Mouse (Mus musculus): ENCODE measurements at regions not wholly inside any gene's neighbourhood (a gene's known extent, or its start where the extent isn't known, plus 50 kb on each side); places are given as distances from the start of the nearest gene placed in this dataset.
"Not testable (repeated sequence)": the region's sequence is repeated elsewhere in the genome, so short reads cannot be mapped to it uniquely, and the experiment has no call there.

GRCm38 (mm10) chr17:48723286-48723685 is 208.9 kb upstream of the Lrfn2 start:
- no peak overlapping the region for H3K27ac ChIP-seq
- no peaks in the 10 kb centered on the region for H3K79me2 ChIP-seq (ENCODE audit: inconsistent target)
- WGBS (ENCODE audit: missing documents) = 86% methylated on average over 10 of the region's 10 CpGs
- H3K4me3 ChIP-seq (ENCODE audit: inconsistent target) = no peak overlapping the region
- H3K36me3 ChIP-seq (ENCODE audit: inconsistent target) = no peaks in the 10 kb centered on the region

GRCm38 (mm10) chr17:48724513-48725112 is 207.6 kb upstream of the Lrfn2 start:
- 73% methylated on average over 11 of the region's 11 CpGs for WGBS (ENCODE audit: missing documents)
- Histone ChIP-seq H3K27ac (no peak overlapping the region), H3K4me3 (ENCODE audit: inconsistent target) (no peak overlapping the region), H3K36me3 (ENCODE audit: inconsistent target) (no peaks in the 10 kb centered on the region), H3K79me2 (ENCODE audit: inconsistent target) (no peaks in the 10 kb centered on the region)

DNA sequence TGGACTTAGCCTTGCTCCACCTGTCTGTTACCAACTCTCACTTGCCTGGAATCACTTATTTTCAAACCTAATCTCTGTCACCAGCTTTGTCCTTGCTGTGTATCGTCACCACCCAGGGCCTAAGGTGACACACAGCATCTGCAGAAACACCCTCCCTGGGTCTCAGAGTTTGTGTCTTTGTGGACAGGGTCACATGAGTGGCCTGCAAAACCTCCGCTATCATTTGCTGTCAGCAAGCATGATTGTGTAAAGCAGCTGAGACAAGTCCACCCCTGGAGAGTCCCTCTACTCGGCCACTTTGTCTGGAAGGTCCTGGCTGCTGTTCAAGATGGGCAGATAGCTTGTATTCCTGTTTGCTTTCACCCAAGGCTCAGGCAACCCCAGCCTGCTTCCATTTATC is 205.7 kb upstream of the Lrfn2 start:
- Histone ChIP-seq H3K4me3 (ENCODE audit: inconsistent target) (no peak overlapping the region), H3K79me2 (ENCODE audit: inconsistent target) (no peaks in the 10 kb centered on the region), H3K27ac (no peak overlapping the region), H3K36me3 (ENCODE audit: inconsistent target) (no peaks in the 10 kb centered on the region)
- 74% methylated on average over 3 of the region's 3 CpGs for WGBS (ENCODE audit: missing documents)

GRCm38 (mm10) chr17:48733801-48734200 is 198.4 kb upstream of the Lrfn2 start:
- Histone ChIP-seq H3K27ac (no peak overlapping the region), H3K36me3 (ENCODE audit: inconsistent target) (no peaks in the 10 kb centered on the region), H3K4me3 (ENCODE audit: inconsistent target) (no peak overlapping the region), H3K79me2 (ENCODE audit: inconsistent target) (no peaks in the 10 kb centered on the region)
- WGBS (ENCODE audit: missing documents) = 92% methylated on average over 9 of the region's 9 CpGs

DNA sequence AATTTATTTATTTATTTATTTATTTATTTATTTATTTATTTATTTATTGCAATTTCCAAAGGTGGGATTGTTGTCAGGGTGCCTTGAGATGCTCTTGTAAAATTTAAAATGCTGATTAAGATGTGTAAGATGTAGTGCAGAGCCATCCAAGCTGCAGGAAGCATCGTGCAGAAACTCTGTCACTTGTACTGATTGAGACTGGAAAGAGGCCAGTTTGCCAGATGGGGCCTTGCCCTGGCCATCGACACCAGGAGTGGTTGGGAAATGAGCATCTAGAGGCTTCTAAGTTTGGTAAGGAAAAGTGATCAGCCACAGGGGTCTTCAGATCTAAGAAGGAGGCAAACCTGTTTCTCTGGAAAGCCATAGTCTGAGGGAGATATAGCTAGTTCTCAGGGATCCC is 195.0 kb upstream of the Lrfn2 start:
- 83% methylated on average over 2 of the region's 2 CpGs for WGBS (ENCODE audit: missing documents)
- H3K36me3 ChIP-seq (ENCODE audit: inconsistent target); H3K4me3 ChIP-seq (ENCODE audit: inconsistent target); H3K27ac ChIP-seq; H3K79me2 ChIP-seq (ENCODE audit: inconsistent target): not testable (repeated sequence)

DNA sequence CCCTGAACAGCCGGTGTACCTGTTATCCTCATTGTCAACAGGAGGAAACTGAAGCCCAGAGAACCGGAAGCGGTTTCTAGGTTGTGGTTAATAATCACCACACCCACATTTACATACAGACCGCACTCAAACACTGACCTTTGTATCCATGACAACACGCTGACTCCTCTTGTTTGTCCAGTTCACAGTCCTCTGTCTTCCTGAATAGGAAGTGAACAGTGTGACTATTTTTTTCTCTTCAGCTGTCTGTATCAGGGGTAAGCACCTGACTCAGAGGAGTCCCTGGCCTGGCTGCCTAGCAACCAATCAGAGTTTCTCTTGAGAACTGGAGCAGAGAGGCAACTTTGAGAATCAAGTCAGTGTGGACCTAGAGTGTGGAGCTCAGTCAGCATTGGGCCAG is 193.5 kb upstream of the Lrfn2 start:
- no peak overlapping the region for H3K4me3 ChIP-seq (ENCODE audit: inconsistent target)
- H3K36me3 ChIP-seq (ENCODE audit: inconsistent target) = no peaks in the 10 kb centered on the region
- 31% methylated on average over 5 of the region's 5 CpGs for WGBS (ENCODE audit: missing documents)
- H3K27ac ChIP-seq = no peak overlapping the region
- H3K79me2 ChIP-seq (ENCODE audit: inconsistent target) = no peaks in the 10 kb centered on the region

DNA sequence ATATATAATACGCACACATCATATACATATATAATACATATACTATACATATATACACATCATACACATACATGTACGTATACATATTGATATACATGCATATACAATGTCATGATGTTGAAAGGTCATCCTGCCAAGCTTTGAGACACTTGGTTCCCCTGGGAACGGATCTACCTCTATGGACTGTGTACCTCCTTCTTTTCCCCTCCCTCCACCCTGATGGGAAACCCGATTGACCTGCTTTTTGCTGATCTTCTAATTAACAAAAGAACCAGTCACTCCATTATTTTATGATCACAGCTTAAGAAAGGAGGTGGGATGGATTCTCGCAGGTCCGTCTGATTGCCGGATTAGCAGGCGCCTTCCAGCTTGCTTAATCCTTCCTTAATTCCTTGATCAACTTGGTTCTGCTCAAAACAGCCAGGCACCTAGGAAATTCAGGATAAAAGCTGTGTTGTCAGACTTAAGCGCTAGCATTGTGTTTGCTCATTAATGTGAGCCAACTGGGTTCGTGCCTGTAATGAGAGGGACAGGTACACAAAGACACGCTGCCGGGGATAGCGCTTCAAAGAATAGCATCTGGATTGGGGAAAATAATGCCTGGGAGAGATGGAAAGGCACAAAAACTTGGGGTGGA is 189.3 kb upstream of the Lrfn2 start:
- H3K36me3 ChIP-seq (ENCODE audit: inconsistent target) = no peaks in the 10 kb centered on the region
- H3K79me2 ChIP-seq (ENCODE audit: inconsistent target) = no peaks in the 10 kb centered on the region
- no peak overlapping the region for H3K4me3 ChIP-seq (ENCODE audit: inconsistent target)
- no peak overlapping the region for H3K27ac ChIP-seq
- WGBS (ENCODE audit: missing documents) = 90% methylated on average over 12 of the region's 13 CpGs

- Histone ChIP-seq H3K4me3 (ENCODE audit: inconsistent target) (no peak overlapping the region), H3K36me3 (ENCODE audit: inconsistent target) (no peaks in the 10 kb centered on the region), H3K27ac (no peak overlapping the region), H3K79me2 (ENCODE audit: inconsistent target) (no peaks in the 10 kb centered on the region)
- WGBS (ENCODE audit: missing documents) = 95% methylated on average over 2 of the region's 2 CpGs
These were observed 162.1 kb upstream of the Lrfn2 start for GRCm38 (mm10) chr17:48770099-48770498.

DNA sequence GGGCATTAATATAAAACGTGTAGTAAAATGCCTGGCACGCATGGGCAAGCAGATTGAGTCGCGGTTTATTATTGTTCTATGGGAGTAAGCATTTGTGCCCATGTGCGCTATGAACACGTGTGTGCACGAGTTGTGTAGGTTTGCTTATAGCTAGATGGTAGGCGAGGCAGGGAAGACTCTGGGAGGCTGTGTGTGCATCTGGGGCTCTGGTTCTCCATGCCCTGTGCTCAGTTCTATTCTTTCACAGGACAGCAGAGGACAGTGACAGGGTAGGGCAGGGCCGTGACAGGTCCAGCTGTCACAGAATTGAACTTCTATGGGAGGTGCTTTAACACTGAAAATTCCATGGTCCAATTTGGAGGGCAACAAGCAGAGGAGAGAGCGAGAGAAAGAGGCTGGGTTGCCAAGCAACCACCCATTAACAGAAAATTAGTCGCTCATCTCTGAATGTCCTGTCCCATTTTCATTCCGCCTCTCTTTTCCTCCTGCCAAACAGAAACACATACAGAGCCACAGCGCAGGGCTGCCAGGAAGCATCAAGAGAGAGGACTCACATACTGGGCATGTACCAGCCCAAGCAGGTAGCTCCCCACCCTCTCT is 160.4 kb upstream of the Lrfn2 start:
- Histone ChIP-seq H3K79me2 (ENCODE audit: inconsistent target) (no peaks in the 10 kb centered on the region), H3K36me3 (ENCODE audit: inconsistent target) (no peaks in the 10 kb centered on the region), H3K4me3 (ENCODE audit: inconsistent target) (no peak overlapping the region), H3K27ac (no peak overlapping the region)
- WGBS (ENCODE audit: missing documents) = 90% methylated on average over 13 of the region's 13 CpGs

DNA sequence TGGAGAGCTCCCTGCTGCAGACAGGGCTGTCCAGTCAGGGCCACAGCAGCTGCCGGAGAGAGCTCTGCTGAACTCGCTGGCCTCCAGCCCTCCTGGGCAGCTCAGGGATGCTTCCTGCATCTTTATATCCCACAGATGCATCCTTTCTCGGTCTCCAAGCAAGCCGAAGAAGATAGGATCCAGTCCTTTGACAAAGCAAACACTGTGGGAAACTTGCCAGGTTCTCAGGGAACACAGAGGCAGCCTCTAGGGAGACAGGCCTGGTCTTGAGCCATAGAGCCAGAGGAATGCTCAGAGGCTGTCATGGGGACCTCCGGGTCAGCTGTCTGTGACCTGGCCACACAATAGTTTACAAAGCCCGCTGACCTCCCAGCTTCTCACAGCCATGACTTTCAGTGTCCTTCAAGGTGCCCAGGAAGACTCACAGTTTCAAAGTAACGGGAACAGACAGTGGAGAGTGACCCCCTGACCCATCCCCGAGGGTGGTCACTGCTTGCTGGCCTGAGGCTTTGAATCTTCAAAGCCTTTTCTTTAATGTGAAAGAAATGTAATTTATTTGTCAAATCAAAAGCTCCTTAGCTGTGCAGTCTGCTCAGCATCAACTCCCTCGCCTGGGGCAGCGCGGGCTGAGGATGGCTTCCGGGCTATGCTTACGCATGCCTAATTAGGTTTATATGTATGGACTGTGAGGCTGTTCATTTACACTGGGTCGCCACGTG is 157.8 kb upstream of the Lrfn2 start:
- WGBS (ENCODE audit: missing documents) = 88% methylated on average over 15 of the region's 15 CpGs
- Histone ChIP-seq H3K27ac (no peak overlapping the region), H3K36me3 (ENCODE audit: inconsistent target) (no peaks in the 10 kb centered on the region), H3K4me3 (ENCODE audit: inconsistent target) (no peak overlapping the region), H3K79me2 (ENCODE audit: inconsistent target) (no peaks in the 10 kb centered on the region)

- Histone ChIP-seq H3K36me3 (ENCODE audit: inconsistent target) (no peaks in the 10 kb centered on the region), H3K4me3 (ENCODE audit: inconsistent target) (no peak overlapping the region), H3K79me2 (ENCODE audit: inconsistent target) (no peaks in the 10 kb centered on the region), H3K27ac (no peak overlapping the region)
- 66% methylated on average over 5 of the region's 5 CpGs for WGBS (ENCODE audit: missing documents)
These were observed 156.7 kb upstream of the Lrfn2 start for GRCm38 (mm10) chr17:48775479-48775878.

GRCm38 (mm10) chr17:48776502-48776902 is 155.7 kb upstream of the Lrfn2 start:
- Histone ChIP-seq H3K36me3 (ENCODE audit: inconsistent target) (no peaks in the 10 kb centered on the region), H3K27ac (no peak overlapping the region), H3K4me3 (ENCODE audit: inconsistent target) (no peak overlapping the region), H3K79me2 (ENCODE audit: inconsistent target) (no peaks in the 10 kb centered on the region)
- 61% methylated on average over 2 of the region's 2 CpGs for WGBS (ENCODE audit: missing documents)

DNA sequence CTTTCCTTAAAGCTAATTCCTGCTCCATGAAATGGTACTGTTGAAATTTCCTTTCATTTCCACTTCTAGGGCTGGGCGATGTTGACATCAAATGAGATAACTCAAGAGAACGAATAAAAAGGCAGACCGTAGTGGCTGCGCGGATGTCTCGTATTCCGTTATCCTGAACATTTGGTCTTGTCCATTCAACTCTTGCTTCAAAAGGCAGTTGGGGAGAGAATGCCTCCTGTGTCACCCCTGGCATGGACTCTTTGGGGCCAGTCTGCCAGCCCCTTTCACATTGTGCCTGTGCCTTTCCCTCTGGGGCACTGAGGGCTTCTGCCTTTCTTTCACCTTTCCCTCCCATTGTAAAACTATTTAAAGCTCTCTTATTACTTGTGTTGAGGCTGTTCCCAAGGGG is 152.0 kb upstream of the Lrfn2 start:
- Histone ChIP-seq H3K36me3 (ENCODE audit: inconsistent target) (no peaks in the 10 kb centered on the region), H3K4me3 (ENCODE audit: inconsistent target) (no peak overlapping the region), H3K27ac (no peak overlapping the region), H3K79me2 (ENCODE audit: inconsistent target) (no peaks in the 10 kb centered on the region)
- 92% methylated on average over 7 of the region's 7 CpGs for WGBS (ENCODE audit: missing documents)

- Histone ChIP-seq H3K27ac (no peak overlapping the region), H3K36me3 (ENCODE audit: inconsistent target) (no peaks in the 10 kb centered on the region), H3K79me2 (ENCODE audit: inconsistent target) (no peaks in the 10 kb centered on the region), H3K4me3 (ENCODE audit: inconsistent target) (no peak overlapping the region)
- WGBS (ENCODE audit: missing documents) = 83% methylated on average over 5 of the region's 5 CpGs
These were observed 147.8 kb upstream of the Lrfn2 start for GRCm38 (mm10) chr17:48784417-48784816.

DNA sequence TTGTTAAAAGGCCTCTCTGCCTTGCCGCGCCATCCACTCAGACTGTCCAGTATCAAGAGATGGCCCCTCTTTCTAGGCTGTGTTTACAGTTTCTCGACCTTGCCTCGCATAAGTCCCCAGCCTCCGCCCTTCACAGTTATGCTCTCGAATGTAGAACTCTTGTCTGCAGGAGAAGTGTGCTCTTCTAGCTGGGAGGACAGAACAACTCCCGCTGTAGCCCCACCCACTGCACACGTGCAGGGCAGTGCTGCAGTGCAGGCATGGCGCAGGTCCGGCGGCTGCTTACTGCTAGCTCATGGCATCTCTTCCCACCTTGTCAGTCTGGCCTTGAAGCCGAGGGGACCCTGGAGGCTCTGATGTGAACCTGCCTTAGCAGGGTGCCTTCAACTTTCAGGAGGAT is 145.7 kb upstream of the Lrfn2 start:
- no peak overlapping the region for H3K27ac ChIP-seq
- no peaks in the 10 kb centered on the region for H3K36me3 ChIP-seq (ENCODE audit: inconsistent target)

More for the DNA sequence above, 145.7 kb upstream of the Lrfn2 start:
- H3K4me3 ChIP-seq (ENCODE audit: inconsistent target) = no peak overlapping the region
- no peaks in the 10 kb centered on the region for H3K79me2 ChIP-seq (ENCODE audit: inconsistent target)
- 90% methylated on average over 11 of the region's 12 CpGs for WGBS (ENCODE audit: missing documents)

Measured in macrophage (primary cell).